ENCODE assay signal across 7 mouse cellular contexts in the genomic region with DNA sequence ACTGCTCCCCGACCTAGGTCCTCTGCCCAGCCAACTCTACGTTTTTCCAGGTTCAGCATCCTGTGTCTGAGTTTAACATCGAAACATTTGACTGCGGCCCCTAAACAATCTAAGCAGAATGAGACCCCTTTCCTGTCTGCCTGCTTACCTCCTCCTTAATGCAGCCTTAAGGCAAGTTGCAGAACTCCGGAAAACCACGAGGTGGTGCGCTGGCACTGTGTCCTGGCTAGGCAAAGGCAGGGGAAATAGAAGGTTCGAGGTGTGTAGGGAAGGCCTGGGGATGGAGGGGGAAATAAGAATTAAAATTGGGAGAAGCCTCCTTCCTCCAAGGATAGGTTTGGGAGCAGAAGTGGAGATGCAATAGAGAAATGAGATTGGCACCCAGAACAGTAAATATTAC. TPM values are rescaled to one million over a fixed set of nuclear protein-coding genes. Genes with fewer than 3 reads are reported as not detected.
DNase-seq lines count a peak whose midpoint lies in the region; ATAC-seq and TF ChIP-seq lines count a peak whose summit lies in the region.

No protein-coding gene starts in this region.

- no peaks in the 10 kb centered on the region for H3K4me1 ChIP-seq in ES-Bruce4 (ENCODE audit: control insufficient read depth, insufficient read depth, low read length)
- peaks cover 35% of the 10 kb centered on the region for H3K4me1 ChIP-seq in embryonic facial prominence, embryonic 15.5 days
- peaks cover 28% of the 10 kb centered on the region for H3K4me1 ChIP-seq in hindbrain, embryonic 13.5 days (replicated peaks)
- H3K4me1 ChIP-seq in midbrain, embryonic 11.5 days (ENCODE audit: control insufficient read depth, insufficient read depth, low read length), result peaks cover 12% of the 10 kb centered on the region

- no peaks in the 10 kb centered on the region for H3K9me3 ChIP-seq in ES-Bruce4 (replicated peaks; ENCODE audit: control insufficient read depth, insufficient read depth, low read length, poor library complexity, severe bottlenecking)
- no peaks in the 10 kb centered on the region for H3K9me3 ChIP-seq in embryonic facial prominence, embryonic 15.5 days (replicated peaks)
- H3K9me3 ChIP-seq in hindbrain, embryonic 13.5 days, result no peaks in the 10 kb centered on the region
- no peaks in the 10 kb centered on the region for H3K9me3 ChIP-seq in midbrain, embryonic 11.5 days (ENCODE audit: control insufficient read depth, low read length)

- no peak for TF ChIP-seq POLR2A in ES-Bruce4 (IDR thresholded peaks at IDR 0.05; ENCODE audit: insufficient read depth, low read length)

- no peaks in the 10 kb centered on the region for H3K36me3 ChIP-seq in ES-Bruce4 (ENCODE audit: control insufficient read depth, insufficient read depth, low read length, poor library complexity, severe bottlenecking)
- H3K36me3 ChIP-seq in embryonic facial prominence, embryonic 15.5 days, result no peaks in the 10 kb centered on the region
- no peaks in the 10 kb centered on the region for H3K36me3 ChIP-seq in hindbrain, embryonic 13.5 days
- no peaks in the 10 kb centered on the region for H3K36me3 ChIP-seq in midbrain, embryonic 11.5 days (ENCODE audit: control insufficient read depth, insufficient read depth, low read length)

- ATAC-seq in embryonic facial prominence, embryonic 15.5 days (ENCODE audit: insufficient number of reproducible peaks, low FRiP score, low TSS enrichment, low read depth), result 0 out of 2 replicates have a peak, but pooled peaks have one; percentile 37
- ATAC-seq in hindbrain, embryonic 13.5 days (ENCODE audit: low FRiP score), result no peak
- 0 out of 2 replicates have a peak, but pooled peaks have one; percentile 28 for ATAC-seq in midbrain, embryonic 11.5 days (ENCODE audit: low FRiP score)

- 2% methylated on average over 8 of the region's 8 CpGs for WGBS in embryonic facial prominence, embryonic 15.5 days
- WGBS in hindbrain, embryonic 13.5 days, result 5% methylated on average over 8 of the region's 8 CpGs
- WGBS in midbrain, embryonic 11.5 days, result 3% methylated on average over 8 of the region's 8 CpGs

- H3K4me3 ChIP-seq in ES-Bruce4 (ENCODE audit: low read depth, low read length), result peak overlapping the region; percentile 28; the same call in 1 of the 2 replicates
- no peak overlapping the region; the same call in 1 of the 2 replicates for H3K4me3 ChIP-seq in embryonic facial prominence, embryonic 15.5 days (replicated peaks)
- no peak overlapping the region for H3K4me3 ChIP-seq in hindbrain, embryonic 13.5 days
- no peak overlapping the region for H3K4me3 ChIP-seq in midbrain, embryonic 11.5 days (ENCODE audit: low read depth, low read length)

- no peak overlapping the region for H3K27ac ChIP-seq in ES-Bruce4 (ENCODE audit: insufficient read depth, low read length)
- no peak overlapping the region for H3K27ac ChIP-seq in embryonic facial prominence, embryonic 15.5 days (replicated peaks)
- no peak overlapping the region for H3K27ac ChIP-seq in hindbrain, embryonic 13.5 days
- no peak overlapping the region for H3K27ac ChIP-seq in midbrain, embryonic 11.5 days (ENCODE audit: low read depth, low read length)

- peak; percentile 97 for TF ChIP-seq CTCF in ES-Bruce4 (IDR thresholded peaks at IDR 0.05; ENCODE audit: low read depth, low read length)

- no peak for TF ChIP-seq EP300 in ES-Bruce4 (IDR thresholded peaks at IDR 0.05; ENCODE audit: insufficient read depth, low read depth, low read length)

- H3K27me3 ChIP-seq in ES-Bruce4 (ENCODE audit: control insufficient read depth, insufficient read depth, low read length, poor library complexity, severe bottlenecking), result peaks cover 17% of the 10 kb centered on the region
- peaks cover 55% of the 10 kb centered on the region for H3K27me3 ChIP-seq in embryonic facial prominence, embryonic 15.5 days
- peaks cover 68% of the 10 kb centered on the region for H3K27me3 ChIP-seq in hindbrain, embryonic 13.5 days
- H3K27me3 ChIP-seq in midbrain, embryonic 11.5 days (ENCODE audit: control insufficient read depth, insufficient read depth, low read length), result peaks cover 60% of the 10 kb centered on the region

- DNase-seq in adrenal gland, postnatal 14 days, result peak; percentile 87
- peak; percentile 69 to 80 for DNase-seq in left cerebral cortex, adult 18-20 months (ENCODE audit: low spot score in 2 of 2)
- peak; percentile 94 for DNase-seq in midbrain, embryonic 11.5 days (ENCODE audit: low spot score, missing footprints)
- peak; percentile 49 to 86 for DNase-seq in spleen, postnatal 4 days (ENCODE audit: low spot score in 2 of 2)

- peak overlapping the region; percentile 19; the same call in 1 of the 2 replicates for H3K9ac ChIP-seq in ES-Bruce4 (ENCODE audit: low read depth, poor library complexity, severe bottlenecking)
- H3K9ac ChIP-seq in embryonic facial prominence, embryonic 15.5 days, result no peak overlapping the region
- H3K9ac ChIP-seq in hindbrain, embryonic 13.5 days, result peak overlapping the region; percentile 8; the same call in 1 of the 2 replicates
- H3K9ac ChIP-seq in midbrain, embryonic 11.5 days (ENCODE audit: low read length), result no peak overlapping the region

- peak overlapping the region; percentile 26 for H3K4me2 ChIP-seq in embryonic facial prominence, embryonic 15.5 days (replicated peaks)
- H3K4me2 ChIP-seq in hindbrain, embryonic 13.5 days, result no peak overlapping the region
- no peak overlapping the region for H3K4me2 ChIP-seq in midbrain, embryonic 11.5 days

RNA-seq across cellular contexts. Expression of a gene that starts 1.4 kb away (rescaled TPM):
- polyA plus RNA-seq in ES-Bruce4 (2011; ENCODE audit: insufficient read depth, insufficient read length, low read depth, missing spikeins), result 9.9 and 11.3 TPM in 2 replicates
- total RNA-seq in adrenal gland, postnatal 14 days (2021), result not detected in 2 replicates
- 35.6 and 36.6 TPM in 2 replicates for polyA plus RNA-seq in embryonic facial prominence, embryonic 15.5 days (2015; fragmentation: Nextera tagmentation; extraction: Ambion mirVana)
- 0.44 and 0.49 TPM in 2 replicates for polyA plus RNA-seq in hindbrain, embryonic 13.5 days (2015; fragmentation: Nextera tagmentation; extraction: Ambion mirVana)
- total RNA-seq in left cerebral cortex, adult 18-20 months (2021), result not detected
- polyA plus RNA-seq in midbrain, embryonic 11.5 days (2014; fragmentation: Nextera tagmentation; extraction: Ambion mirVana), result 0.59 and 0.65 TPM in 2 replicates

RNA-seq across cellular contexts. Expression of a gene that starts 27.6 kb away (rescaled TPM):
- 0.96 and 2.0 TPM in 2 replicates for polyA plus RNA-seq in ES-Bruce4 (2011; ENCODE audit: insufficient read depth, insufficient read length, low read depth, missing spikeins)
- total RNA-seq in adrenal gland, postnatal 14 days (2021), result not detected in 2 replicates
- polyA plus RNA-seq in embryonic facial prominence, embryonic 15.5 days (2015; fragmentation: Nextera tagmentation; extraction: Ambion mirVana), result 5.7 and 6.5 TPM in 2 replicates
- 0.17 TPM in 1 of 2 replicates, not detected in the other for polyA plus RNA-seq in hindbrain, embryonic 13.5 days (2015; fragmentation: Nextera tagmentation; extraction: Ambion mirVana)
- under 1 TPM; 0.19 to 0.21 TPM for total RNA-seq in left cerebral cortex, adult 18-20 months (2021)
- polyA plus RNA-seq in midbrain, embryonic 11.5 days (2014; fragmentation: Nextera tagmentation; extraction: Ambion mirVana), result not detected in 2 replicates

RNA-seq across cellular contexts. Expression of a gene that starts 41.9 kb away (rescaled TPM):
- polyA plus RNA-seq in ES-Bruce4 (2011; ENCODE audit: insufficient read depth, insufficient read length, low read depth, missing spikeins), result 86.4 and 92.1 TPM in 2 replicates
- total RNA-seq in adrenal gland, postnatal 14 days (2021), result 33.9 and 36.1 TPM in 2 replicates
- polyA plus RNA-seq in embryonic facial prominence, embryonic 15.5 days (2015; fragmentation: Nextera tagmentation; extraction: Ambion mirVana), result 9.5 and 11.3 TPM in 2 replicates
- polyA plus RNA-seq in hindbrain, embryonic 13.5 days (2015; fragmentation: Nextera tagmentation; extraction: Ambion mirVana), result 10.3 and 11.4 TPM in 2 replicates
- total RNA-seq in left cerebral cortex, adult 18-20 months (2021), result 10 to 100 TPM; 17.2 to 19.3 TPM
- 2.9 and 3.0 TPM in 2 replicates for polyA plus RNA-seq in midbrain, embryonic 11.5 days (2014; fragmentation: Nextera tagmentation; extraction: Ambion mirVana)

Comparison
In these comparisons a context has a peak if more than half of its experiments do, and no peak if none do; other contexts are left out.
1. H3K9ac ChIP-seq: peak in ES-Bruce4 (single experiment) and hindbrain, embryonic 13.5 days (single experiment); none in embryonic facial prominence, embryonic 15.5 days (single experiment) and midbrain, embryonic 11.5 days (single experiment).
2. Peak in every context shown above with its lines, with median percentiles within 50 percentile points of each other: DNase-seq.